In the genomic region with DNA sequence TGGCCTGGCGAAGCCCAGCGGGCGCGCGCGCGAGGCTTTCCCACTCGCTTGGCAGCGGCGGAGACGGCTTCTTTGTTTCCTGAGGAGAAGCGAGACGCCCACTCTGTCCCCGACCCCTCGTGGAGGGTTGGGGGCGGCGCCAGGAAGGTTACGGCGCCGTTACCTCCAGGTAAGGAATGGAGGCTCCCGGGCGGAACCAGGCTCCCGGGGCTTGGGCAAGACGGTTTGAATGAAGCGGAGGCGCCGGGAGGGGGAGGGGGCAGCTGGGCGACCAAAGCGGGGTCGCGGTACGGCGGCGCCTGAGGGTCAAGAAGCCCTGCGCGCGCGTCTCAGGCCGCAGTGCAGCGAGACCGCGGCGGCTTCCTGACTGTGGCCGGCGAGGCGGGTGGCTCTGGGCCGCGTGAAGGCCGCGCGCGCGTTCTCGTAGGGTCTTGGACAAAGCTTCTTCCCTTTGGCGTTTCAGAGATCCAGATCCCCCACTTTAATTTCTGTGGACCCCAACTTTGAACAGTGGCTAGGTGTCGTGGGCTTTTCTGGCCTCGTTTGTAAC, we compare ENCODE assay signal across 8 mouse cellular contexts. TPM values are rescaled to one million over a fixed set of nuclear protein-coding genes. Genes with fewer than 3 reads are reported as not detected.
DNase-seq lines count a peak whose midpoint lies in the region; ATAC-seq and TF ChIP-seq lines count a peak whose summit lies in the region.

No protein-coding gene starts in this region.

- intact Hi-C loops in gastrocnemius, adult 2 months (cut with DNase I) = no loop called here
- intact Hi-C loops in left cerebral cortex, adult 2 months (cut with DNase I) = loop anchor here (5.0 kb wide), 2 partner anchors 186 to 301 kb away; a partner anchor contains a TSS

- ATAC-seq in hindbrain, embryonic 16.5 days = peak; percentile 84

- H3K4me1 ChIP-seq in hindbrain, embryonic 16.5 days (ENCODE audit: control insufficient read depth, insufficient read depth, low read depth, low read length) = peaks cover 13% of the 10 kb centered on the region

- under 1% methylated on average over 54 of the region's 57 CpGs for WGBS in hindbrain, embryonic 16.5 days

- H3K4me3 ChIP-seq in gastrocnemius, adult 2 months = peak overlapping the region; percentile 98
- peak overlapping the region; percentile 72 for H3K4me3 ChIP-seq in hindbrain, embryonic 16.5 days (ENCODE audit: low read length)
- H3K4me3 ChIP-seq in left cerebral cortex, adult 2 months = peak overlapping the region; percentile 98

- peak overlapping the region; percentile 99 for H3K27ac ChIP-seq in gastrocnemius, adult 2 months
- H3K27ac ChIP-seq in hindbrain, embryonic 16.5 days (ENCODE audit: low read depth, low read length) = peak overlapping the region; percentile 98
- peak overlapping the region; percentile 98 for H3K27ac ChIP-seq in left cerebral cortex, adult 2 months

- H3K36me3 ChIP-seq in hindbrain, embryonic 16.5 days (ENCODE audit: control insufficient read depth, insufficient read depth, low read length) = no peaks in the 10 kb centered on the region

- peak overlapping the region; percentile 80 for H3K4me2 ChIP-seq in hindbrain, embryonic 16.5 days (ENCODE audit: low read length)

- no peaks in the 10 kb centered on the region for H3K9me3 ChIP-seq in hindbrain, embryonic 16.5 days (ENCODE audit: control insufficient read depth, low read length)

- DNase-seq in WW6 (ENCODE audit: low read depth, low spot score) = peak; percentile 70
- DNase-seq in cerebellum, postnatal 4 days (ENCODE audit: low spot score in 2 of 2) = peak; percentile 74 to 93
- peak; percentile 95 for DNase-seq in gastrocnemius, adult 2 months
- DNase-seq in left cerebral cortex, adult 2 months (ENCODE audit: extremely low spot score in 1 of 2, low spot score in 2 of 2) = peak; percentile 86 to 88
- peak; percentile 93 to 95 for DNase-seq in lung, postnatal 4 days
- DNase-seq in retina, postnatal 7 days (ENCODE audit: low read depth, low spot score) = peak; percentile 84
- peak; percentile 65 for DNase-seq in urinary bladder, postnatal 10 days (ENCODE audit: low spot score)

- TF ChIP-seq CTCF in gastrocnemius, adult 2 months (IDR thresholded peaks at IDR 0.05) = no peak
- no peak for TF ChIP-seq CTCF in left cerebral cortex, adult 2 months (IDR thresholded peaks at IDR 0.05)

- H3K9ac ChIP-seq in hindbrain, embryonic 16.5 days (ENCODE audit: low read depth, low read length) = peak overlapping the region; percentile 89

- H3K27me3 ChIP-seq in hindbrain, embryonic 16.5 days (replicated peaks; ENCODE audit: control insufficient read depth, insufficient read depth, low read length) = no peaks in the 10 kb centered on the region

RNA-seq across cellular contexts. Expression of a gene that starts 0.3 kb away (rescaled TPM):
- 10 to 100 TPM; 39.0 to 40.7 TPM for total RNA-seq in gastrocnemius, adult 2 months (2021)
- polyA plus RNA-seq in hindbrain, embryonic 16.5 days (2015; fragmentation: Nextera tagmentation; extraction: Ambion mirVana) = 109 and 130 TPM in 2 replicates
- total RNA-seq in left cerebral cortex, adult 2 months (2021) = 100 to 1,000 TPM; 117 to 124 TPM

RNA-seq across cellular contexts. Expression of a gene that starts 23.7 kb away (rescaled TPM):
- total RNA-seq in gastrocnemius, adult 2 months (2021) = 1 to 10 TPM; 5.8 to 6.9 TPM
- polyA plus RNA-seq in hindbrain, embryonic 16.5 days (2015; fragmentation: Nextera tagmentation; extraction: Ambion mirVana) = 25.6 and 26.1 TPM in 2 replicates
- total RNA-seq in left cerebral cortex, adult 2 months (2021) = 10 to 100 TPM; 21.7 to 22.2 TPM

RNA-seq across cellular contexts. Expression of a gene that starts 23.8 kb away (rescaled TPM):
- 10 to 100 TPM; 44.1 to 48.3 TPM for total RNA-seq in gastrocnemius, adult 2 months (2021)
- 51.8 and 53.4 TPM in 2 replicates for polyA plus RNA-seq in hindbrain, embryonic 16.5 days (2015; fragmentation: Nextera tagmentation; extraction: Ambion mirVana)
- 10 to 100 TPM; 52.3 to 53.2 TPM for total RNA-seq in left cerebral cortex, adult 2 months (2021)

Comparison
In these comparisons a context has a peak if more than half of its experiments do, and no peak if none do; other contexts are left out.
1. Peak in every context shown above with its lines: DNase-seq, ATAC-seq, H3K4me3 ChIP-seq and H3K27ac ChIP-seq.